Mouse (Mus musculus) megakaryocyte, embryonic 14.5 days (primary cell): ENCODE measurements around the gene St6gal1. TPM values are rescaled to one million over a fixed set of nuclear protein-coding genes. Genes with fewer than 3 reads are reported as not detected.

Experiments
- H3K27me3 ChIP-seq: replicated peaks from 2 replicates; pipeline ENCODE3; 2012; ENCODE audit warnings: inconsistent platforms
- H3K36me3 ChIP-seq: replicated peaks from 2 replicates; pipeline ENCODE3; 2012; ENCODE audit warnings: low read length, inconsistent platforms, mixed read lengths
- H3K4me1 ChIP-seq: 2 replicates; pipeline ENCODE4 v1.6.1; 2012; ENCODE audit warnings: inconsistent platforms
- H3K4me3 ChIP-seq: replicated peaks from 2 replicates; pipeline ENCODE3; 2012; ENCODE audit warnings: moderate library complexity, mild to moderate bottlenecking, inconsistent platforms
- H3K9me3 ChIP-seq: 2 replicates; pipeline ENCODE4 v1.6.1; 2012; ENCODE audit warnings: inconsistent platforms
- FLI1 ChIP-seq: IDR thresholded peaks from 2 replicates; pipeline ENCODE4 v1.6.1; 2012; ENCODE audit warnings: low read length, inconsistent platforms, mixed read lengths
- GATA1 ChIP-seq: IDR thresholded peaks from 3 replicates; pipeline ENCODE4 v1.6.1; 2012; ENCODE audit warnings: mixed read lengths, low read length, inconsistent platforms, borderline replicate concordance
- polyA plus RNA-seq: library from polyadenylated mRNA; stranded (reverse); fragments of >175 nt; gene quantifications from 2 replicates; pipeline ENCODE4 v1.2.3, GENCODE M21; 2012; ENCODE audit warnings: low replicate concordance; ENCODE audit not compliant: insufficient read depth

St6gal1 gene
- polyA plus RNA-seq, 1 experiment = not detected

- no peaks in the 10 kb centered on the region for H3K4me1 ChIP-seq
- TF ChIP-seq GATA1 = no peak
- no peak for TF ChIP-seq FLI1
- peaks cover 41% of the 10 kb centered on the region for H3K27me3 ChIP-seq
- H3K36me3 ChIP-seq = no peaks in the 10 kb centered on the region
- H3K4me3 ChIP-seq = no peak overlapping the region
- H3K9me3 ChIP-seq = no peaks in the 10 kb centered on the region
These were observed 25.2 kb downstream of the St6gal1 start for GRCm38 (mm10) chr16:23249762-23250161.

DNA sequence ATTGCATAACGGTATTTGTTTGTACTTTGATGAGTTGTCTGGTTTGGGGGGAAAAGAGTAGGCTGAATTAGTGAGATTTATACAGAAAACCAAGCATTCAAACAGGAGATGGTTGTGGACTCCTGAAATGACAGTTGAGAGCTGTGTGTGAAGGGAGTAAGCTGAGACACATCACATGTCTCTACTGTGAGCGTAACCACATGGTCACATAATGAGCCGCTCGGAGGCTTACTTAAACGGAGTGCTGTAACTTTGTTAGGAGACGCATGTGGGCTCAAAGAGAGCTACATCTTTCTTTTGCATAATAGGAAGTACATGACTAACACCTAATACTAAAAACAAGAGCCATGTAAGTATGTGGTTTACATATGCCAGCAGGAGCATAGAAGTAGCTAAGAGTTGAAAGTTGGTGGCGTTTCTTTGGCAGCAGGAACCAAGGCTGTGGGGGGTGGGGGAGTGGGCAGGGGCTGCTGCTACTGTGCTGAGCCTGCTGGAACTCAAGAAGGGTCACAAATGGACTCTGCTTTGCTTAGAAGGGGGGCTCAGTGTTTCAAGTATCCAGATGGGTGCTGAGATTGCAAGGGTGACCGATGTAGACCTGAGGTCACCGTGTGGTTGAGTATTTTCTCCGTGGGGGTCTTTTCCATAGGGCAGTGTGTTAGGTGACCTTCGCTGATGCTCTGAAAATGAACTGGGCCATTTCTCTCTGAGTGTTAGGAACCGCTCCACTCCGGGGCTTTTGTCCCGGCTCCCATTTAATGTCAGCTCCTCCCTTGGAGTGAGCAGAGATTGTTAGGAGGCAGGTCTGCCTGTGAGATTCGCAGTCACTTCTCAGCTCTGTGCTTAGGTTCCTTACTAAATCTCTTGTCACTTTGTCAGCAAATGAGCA lies 26.3 kb downstream of the St6gal1 start:
- H3K27me3 ChIP-seq = peaks cover 42% of the 10 kb centered on the region
- TF ChIP-seq FLI1 (no peak), GATA1 (no peak)
- no peak overlapping the region for H3K4me3 ChIP-seq
- no peaks in the 10 kb centered on the region for H3K9me3 ChIP-seq
- H3K36me3 ChIP-seq = no peaks in the 10 kb centered on the region
- H3K4me1 ChIP-seq = no peaks in the 10 kb centered on the region

- no peaks in the 10 kb centered on the region for H3K4me1 ChIP-seq
- no peaks in the 10 kb centered on the region for H3K36me3 ChIP-seq
- TF ChIP-seq FLI1 (no peak), GATA1 (no peak)
These were observed 26.9 kb downstream of the St6gal1 start for GRCm38 (mm10) chr16:23251445-23251773.

GRCm38 (mm10) chr16:23253620-23254019 lies 29.1 kb downstream of the St6gal1 start:
- no peaks in the 10 kb centered on the region for H3K36me3 ChIP-seq
- H3K27me3 ChIP-seq = peaks cover 45% of the 10 kb centered on the region
- no peak overlapping the region for H3K4me3 ChIP-seq
- 0 out of 2 replicates have a peak, but pooled peaks cover 2% of the 10 kb centered on the region for H3K4me1 ChIP-seq
- no peaks in the 10 kb centered on the region for H3K9me3 ChIP-seq
- TF ChIP-seq GATA1 = no peak

More at GRCm38 (mm10) chr16:23251445-23251773, 26.9 kb downstream of the St6gal1 start:
- H3K9me3 ChIP-seq = no peaks in the 10 kb centered on the region
- H3K4me3 ChIP-seq = no peak overlapping the region
- H3K27me3 ChIP-seq = peaks cover 42% of the 10 kb centered on the region

DNA sequence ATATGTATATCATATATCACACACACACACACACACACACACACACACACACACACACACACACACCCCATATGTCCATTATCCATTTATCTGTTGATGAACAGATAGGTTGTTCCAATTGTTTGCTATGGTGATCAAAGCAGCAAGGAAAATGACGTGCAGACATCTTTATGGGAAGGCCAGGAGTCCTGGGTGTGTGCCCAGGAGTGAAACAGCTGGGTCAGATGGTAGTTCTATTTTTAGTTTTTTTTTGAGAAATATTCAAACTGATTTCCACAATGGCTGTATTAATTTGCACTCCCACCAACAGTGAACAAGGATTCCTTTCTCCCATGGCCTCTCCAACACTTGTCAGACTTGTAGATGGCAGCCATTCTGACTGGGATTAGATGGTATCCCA lies 29.5 kb downstream of the St6gal1 start:
- no peaks in the 10 kb centered on the region for H3K9me3 ChIP-seq
- H3K4me3 ChIP-seq = no peak overlapping the region
- no peaks in the 10 kb centered on the region for H3K36me3 ChIP-seq
- H3K4me1 ChIP-seq = 0 out of 2 replicates have a peak, but pooled peaks cover 2% of the 10 kb centered on the region
- peaks cover 47% of the 10 kb centered on the region for H3K27me3 ChIP-seq
- TF ChIP-seq FLI1 (no peak), GATA1 (no peak)

DNA sequence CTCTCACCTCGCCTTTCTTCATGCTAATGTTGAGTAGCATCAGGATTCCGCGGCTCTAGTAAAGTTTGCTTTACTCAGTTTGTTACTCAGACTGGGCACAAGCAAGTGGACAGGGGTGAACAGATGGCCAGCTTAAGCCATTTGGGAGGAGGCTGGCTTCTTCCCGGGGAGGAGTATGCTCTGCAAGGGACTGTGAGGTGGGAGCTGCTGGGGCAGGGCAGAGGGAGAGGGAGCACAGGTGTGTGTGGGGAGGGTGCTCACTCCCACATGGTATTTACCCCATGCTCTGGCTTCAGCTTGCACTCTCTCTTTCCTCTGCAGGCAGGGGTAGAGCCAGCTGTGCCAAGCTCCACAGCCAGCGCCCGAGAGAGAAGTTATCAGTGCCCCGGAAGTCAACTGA lies 32.1 kb downstream of the St6gal1 start:
- H3K27me3 ChIP-seq = peaks cover 57% of the 10 kb centered on the region
- no peak for TF ChIP-seq FLI1
- no peak for TF ChIP-seq GATA1
- no peaks in the 10 kb centered on the region for H3K36me3 ChIP-seq
- no peak overlapping the region for H3K4me3 ChIP-seq
- H3K4me1 ChIP-seq = 0 out of 2 replicates have a peak, but pooled peaks cover 2% of the 10 kb centered on the region
- no peaks in the 10 kb centered on the region for H3K9me3 ChIP-seq

DNA sequence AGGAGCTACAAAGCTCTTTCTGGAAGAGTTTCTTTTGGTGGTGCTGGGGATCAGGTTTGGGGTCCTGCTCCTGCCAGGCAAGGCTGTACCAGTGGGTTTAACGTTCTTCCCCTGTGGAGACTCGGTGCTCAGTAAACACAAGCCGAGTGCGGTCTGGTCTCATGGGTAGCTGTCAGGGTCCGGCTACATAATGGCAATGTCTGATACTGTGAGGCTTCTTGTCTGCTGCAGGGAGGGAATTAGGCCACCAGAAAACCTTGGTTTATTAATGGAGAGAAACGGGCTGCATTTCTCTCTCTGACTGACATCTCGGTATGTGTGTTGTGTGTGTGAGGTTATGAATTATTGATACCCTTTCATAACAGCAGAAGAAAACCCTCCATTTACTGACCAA lies 33.9 kb downstream of the St6gal1 start:
- peaks cover 60% of the 10 kb centered on the region for H3K27me3 ChIP-seq
- H3K4me1 ChIP-seq = 0 out of 2 replicates have a peak, but pooled peaks cover 2% of the 10 kb centered on the region
- H3K4me3 ChIP-seq = no peak overlapping the region
- no peak for TF ChIP-seq GATA1
- H3K36me3 ChIP-seq = no peaks in the 10 kb centered on the region
- no peaks in the 10 kb centered on the region for H3K9me3 ChIP-seq

DNA sequence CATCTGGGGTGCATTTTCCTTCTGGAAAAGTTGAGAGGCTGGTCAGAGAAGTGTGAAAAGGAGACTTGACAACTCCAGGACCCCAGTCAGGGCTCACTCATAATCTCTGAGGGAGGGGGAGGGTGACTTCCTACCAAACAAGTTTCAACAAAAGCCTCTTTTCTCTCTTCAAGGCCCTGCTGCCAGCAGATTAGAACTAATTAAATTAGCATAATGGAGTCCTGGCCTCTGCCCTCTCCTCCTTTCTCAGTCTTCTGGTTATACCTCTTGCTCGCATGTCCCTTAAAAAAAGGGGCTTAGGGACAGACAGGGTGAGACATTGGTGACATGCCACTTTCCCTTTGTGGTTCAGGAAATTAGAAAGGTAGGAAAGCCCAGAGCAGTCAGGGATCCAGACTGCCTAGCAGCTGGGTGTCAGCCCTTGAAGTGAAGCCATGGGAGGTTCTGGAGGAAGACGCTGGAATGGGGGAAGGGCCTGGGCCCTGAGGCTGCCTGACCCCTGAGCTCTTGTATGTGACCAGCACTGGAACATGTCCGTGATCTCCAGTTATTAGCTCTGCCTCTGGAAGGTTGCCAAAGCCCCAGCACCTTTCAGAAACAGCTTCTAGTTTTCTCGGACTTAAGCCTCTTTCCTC lies 34.4 kb downstream of the St6gal1 start:
- Histone ChIP-seq H3K36me3 (no peaks in the 10 kb centered on the region), H3K27me3 (peaks cover 61% of the 10 kb centered on the region), H3K9me3 (no peaks in the 10 kb centered on the region), H3K4me3 (no peak overlapping the region), H3K4me1 (0 out of 2 replicates have a peak, but pooled peaks cover 2% of the 10 kb centered on the region)
- TF ChIP-seq FLI1 (no peak), GATA1 (no peak)

GRCm38 (mm10) chr16:23259580-23259979 lies 35.0 kb downstream of the St6gal1 start:
- no peaks in the 10 kb centered on the region for H3K36me3 ChIP-seq
- peaks cover 66% of the 10 kb centered on the region for H3K27me3 ChIP-seq
- peaks cover 4% of the 10 kb centered on the region; the same call in 1 of the 2 replicates for H3K9me3 ChIP-seq
- no peak overlapping the region for H3K4me3 ChIP-seq
- TF ChIP-seq GATA1 (no peak), FLI1 (no peak)
- H3K4me1 ChIP-seq = 0 out of 2 replicates have a peak, but pooled peaks cover 2% of the 10 kb centered on the region
